Mouse (Mus musculus): ENCODE measurements around the gene Lrrfip1.

DNA sequence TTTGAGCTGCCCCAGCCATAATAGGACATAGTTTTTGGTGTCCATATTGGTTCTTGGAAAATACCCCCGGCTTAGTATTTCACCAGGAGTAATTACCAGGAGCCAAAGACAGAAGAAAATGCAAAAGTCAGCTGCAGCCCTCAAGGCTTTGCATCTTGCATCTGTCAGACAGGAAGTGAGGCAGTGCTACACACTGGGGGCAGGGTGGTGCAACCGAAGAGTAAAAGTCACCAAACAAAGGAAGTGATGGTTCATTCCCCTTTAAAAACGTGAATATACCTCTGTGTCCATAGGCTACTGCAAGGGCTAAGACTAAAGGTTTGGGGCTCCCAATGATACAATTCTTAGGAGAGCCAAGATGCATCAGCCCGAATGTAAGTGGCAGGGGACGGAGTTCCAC, 98.0 kb downstream of the Lrrfip1 start:
- TF ChIP-seq POLR2A (IDR thresholded peaks at IDR 0.05; ENCODE audit: borderline replicate concordance, insufficient read depth, low read length) (no peak), CTCF (IDR thresholded peaks at IDR 0.05; ENCODE audit: borderline replicate concordance, insufficient read depth, low read depth, low read length) (no peak)
